Mouse (Mus musculus): ENCODE results near the gene Ackr4. TPM values are rescaled to one million over a fixed set of nuclear protein-coding genes. Genes with fewer than 3 reads are reported as not detected.

The Ackr4 gene
- total RNA-seq (2021): under 1 TPM in 1 of 2 experiments, not detected in 1; 0.25 TPM

GRCm38 (mm10) chr9:104126833-104127232 lies at the start of gene Ackr4:
TSS of gene Ackr4 (minus strand) at chr9:104126933.
- no peak for DNase-seq (ENCODE audit: extremely low spot score in 1 of 2, low spot score in 1 of 2)

- DNase-seq (ENCODE audit: extremely low spot score in 1 of 2, low spot score in 1 of 2): no peak
These were observed 45.6 kb upstream of the Ackr4 start for GRCm38 (mm10) chr9:104172342-104172741.

- no peak for DNase-seq (ENCODE audit: extremely low spot score in 1 of 2, low spot score in 1 of 2)
These were observed 44.9 kb upstream of the Ackr4 start for GRCm38 (mm10) chr9:104171651-104172050.

GRCm38 (mm10) chr9:104169986-104170385 lies 43.3 kb upstream of the Ackr4 start:
- DNase-seq (ENCODE audit: extremely low spot score in 1 of 2, low spot score in 1 of 2): no peak

GRCm38 (mm10) chr9:104165926-104166325 lies 39.2 kb upstream of the Ackr4 start:
- DNase-seq (ENCODE audit: extremely low spot score in 1 of 2, low spot score in 1 of 2): no peak

GRCm38 (mm10) chr9:104164194-104164593 lies 37.5 kb upstream of the Ackr4 start:
- DNase-seq (ENCODE audit: extremely low spot score in 1 of 2, low spot score in 1 of 2): no peak

- DNase-seq (ENCODE audit: extremely low spot score in 1 of 2, low spot score in 1 of 2): no peak
These were observed 34.4 kb upstream of the Ackr4 start for GRCm38 (mm10) chr9:104161117-104161516.

GRCm38 (mm10) chr9:104157291-104157690 lies 30.6 kb upstream of the Ackr4 start:
- no peak for DNase-seq (ENCODE audit: extremely low spot score in 1 of 2, low spot score in 1 of 2)

GRCm38 (mm10) chr9:104156506-104156905 lies 29.8 kb upstream of the Ackr4 start:
- DNase-seq (ENCODE audit: extremely low spot score in 1 of 2, low spot score in 1 of 2): no peak

GRCm38 (mm10) chr9:104155100-104155715 lies 28.5 kb upstream of the Ackr4 start:
- no peak for DNase-seq (ENCODE audit: extremely low spot score in 1 of 2, low spot score in 1 of 2)

- no peak for DNase-seq (ENCODE audit: extremely low spot score in 1 of 2, low spot score in 1 of 2)
These were observed 25.4 kb upstream of the Ackr4 start for GRCm38 (mm10) chr9:104152121-104152520.

- no peak for DNase-seq (ENCODE audit: extremely low spot score in 1 of 2, low spot score in 1 of 2)
These were observed 22.2 kb upstream of the Ackr4 start for GRCm38 (mm10) chr9:104148969-104149368.

GRCm38 (mm10) chr9:104146683-104147082 lies 19.9 kb upstream of the Ackr4 start:
- DNase-seq (ENCODE audit: extremely low spot score in 1 of 2, low spot score in 1 of 2): no peak

GRCm38 (mm10) chr9:104144314-104144996 lies 17.7 kb upstream of the Ackr4 start:
- no peak for DNase-seq (ENCODE audit: extremely low spot score in 1 of 2, low spot score in 1 of 2)

- no peak for DNase-seq (ENCODE audit: extremely low spot score in 1 of 2, low spot score in 1 of 2)
These were observed 16.1 kb upstream of the Ackr4 start for GRCm38 (mm10) chr9:104142805-104143204.

GRCm38 (mm10) chr9:104140351-104140750 lies 13.6 kb upstream of the Ackr4 start:
- DNase-seq (ENCODE audit: extremely low spot score in 1 of 2, low spot score in 1 of 2): no peak

GRCm38 (mm10) chr9:104130141-104130755 lies 3.5 kb upstream of the Ackr4 start:
- no peak for DNase-seq (ENCODE audit: extremely low spot score in 1 of 2, low spot score in 1 of 2)

- no peak for DNase-seq (ENCODE audit: extremely low spot score in 1 of 2, low spot score in 1 of 2)
These were observed 1.4 kb upstream of the Ackr4 start for GRCm38 (mm10) chr9:104128110-104128509.

GRCm38 (mm10) chr9:104123622-104124021 lies 3.1 kb downstream of the Ackr4 start:
- DNase-seq (ENCODE audit: extremely low spot score in 1 of 2, low spot score in 1 of 2): no peak

- no peak for DNase-seq (ENCODE audit: extremely low spot score in 1 of 2, low spot score in 1 of 2)
These were observed 3.6 kb downstream of the Ackr4 start for GRCm38 (mm10) chr9:104123101-104123500.

- no peak for DNase-seq (ENCODE audit: extremely low spot score in 1 of 2, low spot score in 1 of 2)
These were observed 17.6 kb downstream of the Ackr4 start for GRCm38 (mm10) chr9:104109151-104109550.
